Mouse (Mus musculus) heart, postnatal 0 days (tissue): ENCODE measurements at regions not wholly inside any gene's neighbourhood (a gene's known extent, or its start where the extent isn't known, plus 50 kb on each side); places are given as distances from the start of the nearest gene placed in this dataset.
A peak's percentile ranks its signal among the peaks of the same experiment; 100 is the strongest.

Experiments used
- ATAC-seq: fragments of 200-750 bp; cut with Nextera tagmentation; 2 replicates; pipeline ENCODE4 v1.8.0; 2017; ENCODE audit warnings: low read depth, moderate number of reproducible peaks, moderate library complexity; ENCODE audit not compliant: insufficient read depth
- DNase-seq: peaks from one replicate; pipeline ENCODE4 v3.0.0-alpha.2; 2016; ENCODE audit warnings: low spot score
- H3K27ac ChIP-seq: fragments of 300-500 bp; sonication (generic); 2 replicates; pipeline ENCODE4 v1.5.1; 2014; ENCODE audit warnings: low read depth, mild to moderate bottlenecking
- H3K27me3 ChIP-seq: fragments of 300-500 bp; sonication (generic); 2 replicates; pipeline ENCODE4 v1.6.1; 2014; ENCODE audit warnings: low read length, mixed read lengths; ENCODE audit not compliant: control insufficient read depth, insufficient read depth
- H3K36me3 ChIP-seq: fragments of 300-500 bp; sonication (generic); replicated peaks from 2 replicates; pipeline ENCODE4 v1.6.1; 2014; ENCODE audit warnings: low read length, mixed read lengths; ENCODE audit not compliant: control insufficient read depth, insufficient read depth
- H3K4me1 ChIP-seq: fragments of 300-500 bp; sonication (generic); 2 replicates; pipeline ENCODE4 v1.6.1; 2014; ENCODE audit warnings: antibody characterized with exemption; ENCODE audit not compliant: control insufficient read depth, insufficient read depth
- H3K4me2 ChIP-seq: fragments of 300-500 bp; sonication (generic); 2 replicates; pipeline ENCODE4 v1.6.1; 2014; ENCODE audit warnings: low read depth, mild to moderate bottlenecking, low read length, moderate library complexity
- H3K4me3 ChIP-seq: fragments of 300-500 bp; sonication (generic); 2 replicates; pipeline ENCODE4 v1.5.1; 2014; ENCODE audit warnings: low read depth, low read length
- H3K9ac ChIP-seq: fragments of 300-500 bp; sonication (generic); replicated peaks from 2 replicates; pipeline ENCODE4 v1.6.1; 2014; ENCODE audit warnings: low read depth, low read length, mixed read lengths
- H3K9me3 ChIP-seq: fragments of 300-500 bp; sonication (generic); replicated peaks from 2 replicates; pipeline ENCODE4 v1.6.1; 2016; ENCODE audit warnings: low read length; ENCODE audit not compliant: control insufficient read depth
- CTCF ChIP-seq: IDR thresholded peaks from 2 replicates; pipeline ENCODE4 v1.5.1; 2016; ENCODE audit warnings: antibody characterized with exemption, control low read depth, low read depth
- EP300 ChIP-seq: IDR thresholded peaks from 2 replicates; pipeline ENCODE4 v1.6.1; 2016; ENCODE audit warnings: antibody characterized with exemption, low read depth
- WGBS: fragments of 180-500 bp; shearing (Covaris S2); extraction: QIAGEN DNeasy Blood & Tissue Kit; methylation state at CpG from one replicate; pipeline ENCODE4 v1.1.7; 2014; 5-methylcytosine and 5-hydroxymethylcytosine counted together

- Histone ChIP-seq H3K4me1 (no peaks in the 10 kb centered on the region), H3K27me3 (no peaks in the 10 kb centered on the region), H3K4me3 (no peak overlapping the region), H3K4me2 (no peak overlapping the region), H3K9me3 (no peaks in the 10 kb centered on the region), H3K27ac (no peak overlapping the region), H3K36me3 (no peaks in the 10 kb centered on the region), H3K9ac (no peak overlapping the region)
- DNase-seq (no peak), ATAC-seq (no peak)
- 90% methylated on average over 1 of the region's 1 CpGs for WGBS
- TF ChIP-seq CTCF (no peak), EP300 (no peak)
Observed at GRCm38 (mm10) chr16:88412287-88412686, 94.5 kb downstream of the Cldn17 start.

DNA sequence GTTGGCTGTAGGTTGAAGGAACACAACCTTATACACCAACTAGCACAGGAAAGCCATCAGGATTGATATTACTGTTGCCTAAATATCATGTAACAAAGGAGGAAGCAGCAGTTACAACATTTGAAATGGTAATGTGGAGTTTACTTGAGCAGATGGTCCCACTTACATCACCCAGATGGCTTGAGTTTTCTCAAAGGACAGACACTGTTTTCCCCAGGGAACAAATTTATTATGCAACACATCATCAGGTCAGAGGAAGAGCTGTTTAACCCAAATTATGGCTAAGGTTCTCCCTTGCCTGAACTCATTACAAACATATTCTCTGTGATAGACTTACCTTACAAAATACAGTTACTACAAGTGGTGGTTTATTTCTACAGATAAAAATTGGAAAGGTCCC, 98.6 kb downstream of the Cldn17 start:
- H3K4me1 ChIP-seq = no peaks in the 10 kb centered on the region
- H3K9ac ChIP-seq = no peak overlapping the region
- no peaks in the 10 kb centered on the region for H3K36me3 ChIP-seq
- no peaks in the 10 kb centered on the region for H3K27me3 ChIP-seq
- TF ChIP-seq EP300 (no peak), CTCF (no peak)
- H3K4me3 ChIP-seq = no peak overlapping the region
- no peak overlapping the region for H3K4me2 ChIP-seq
- no peak for DNase-seq
- ATAC-seq = no peak
- no peaks in the 10 kb centered on the region for H3K9me3 ChIP-seq
- no peak overlapping the region for H3K27ac ChIP-seq

DNA sequence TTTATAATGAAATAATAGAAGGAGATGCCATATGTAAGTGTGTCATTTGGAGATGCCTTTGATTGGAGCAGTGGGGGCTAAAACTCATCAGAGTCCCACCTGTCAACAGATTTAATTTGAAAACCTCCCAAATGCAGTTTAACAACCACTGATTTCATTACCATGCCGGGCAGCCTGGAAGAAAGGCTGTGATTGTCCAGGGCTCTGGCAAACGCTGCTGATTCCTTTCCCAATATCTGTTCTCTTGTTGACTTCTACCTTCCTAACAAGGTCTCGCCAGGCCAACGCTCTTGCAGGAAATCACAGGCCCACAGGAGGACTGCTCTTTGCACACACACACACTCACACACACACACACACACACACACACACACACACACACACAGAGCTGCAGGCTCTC, 102.4 kb downstream of the Cldn17 start:
- Histone ChIP-seq H3K4me2 (no peak overlapping the region), H3K9ac (no peak overlapping the region), H3K27me3 (no peaks in the 10 kb centered on the region), H3K9me3 (no peaks in the 10 kb centered on the region), H3K4me1 (no peaks in the 10 kb centered on the region), H3K36me3 (no peaks in the 10 kb centered on the region), H3K27ac (no peak overlapping the region), H3K4me3 (no peak overlapping the region)
- ATAC-seq = no peak
- no peak for TF ChIP-seq EP300
- TF ChIP-seq CTCF = no peak
- DNase-seq = no peak
- WGBS = 62% methylated on average over 4 of the region's 4 CpGs

DNA sequence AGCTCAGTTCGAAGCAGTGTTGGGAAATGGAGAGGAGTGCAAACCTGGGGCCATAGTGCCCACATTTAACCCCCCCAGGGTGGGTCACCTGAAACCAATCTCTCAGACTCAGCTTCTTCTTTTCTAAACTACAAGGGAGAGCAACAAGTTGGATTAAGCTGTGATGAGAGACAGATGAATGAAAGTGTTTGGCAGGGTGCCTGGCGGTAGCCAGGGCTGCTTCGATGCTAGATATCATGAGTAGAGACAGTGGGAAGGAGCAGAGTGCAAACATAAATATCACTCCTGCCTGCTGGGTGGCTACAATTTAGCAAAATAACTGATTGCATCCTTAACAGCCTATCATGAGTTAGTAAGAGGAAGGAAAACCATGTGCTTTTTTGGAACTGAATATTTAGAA, 106.9 kb downstream of the Cldn17 start:
- DNase-seq (no peak), ATAC-seq (no peak)
- no peaks in the 10 kb centered on the region for H3K9me3 ChIP-seq
- H3K4me2 ChIP-seq = no peak overlapping the region
- TF ChIP-seq EP300 (no peak), CTCF (no peak)
- no peaks in the 10 kb centered on the region for H3K27me3 ChIP-seq
- no peaks in the 10 kb centered on the region for H3K36me3 ChIP-seq
- no peak overlapping the region for H3K4me3 ChIP-seq
- no peaks in the 10 kb centered on the region for H3K4me1 ChIP-seq
- no peak overlapping the region for H3K27ac ChIP-seq
- H3K9ac ChIP-seq = no peak overlapping the region
- WGBS = 41% methylated on average over 3 of the region's 3 CpGs

DNA sequence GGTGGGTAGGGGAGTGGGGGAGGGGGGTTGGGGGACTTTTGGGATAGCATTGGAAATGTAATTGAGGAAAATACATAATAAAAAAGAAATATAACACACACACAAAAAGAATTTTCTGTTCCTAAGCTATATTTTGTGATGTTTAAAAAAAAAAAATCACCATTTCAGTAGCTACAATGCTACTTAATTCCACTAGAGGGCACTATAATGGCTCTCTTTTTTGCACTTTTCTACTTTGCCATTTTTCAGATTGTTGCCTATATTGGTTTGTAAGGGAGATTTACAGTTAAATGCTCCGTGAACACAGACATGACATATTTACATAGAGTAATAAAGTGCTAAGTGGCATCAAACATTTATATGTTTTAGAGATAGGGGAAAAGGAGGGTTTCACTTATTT, 102.7 kb upstream of the Grik1 start:
- 32% methylated on average over 1 of the region's 1 CpGs for WGBS
- ATAC-seq (no peak), DNase-seq (no peak)
- no peak for TF ChIP-seq EP300
- TF ChIP-seq CTCF = peak; percentile 23
- H3K36me3 ChIP-seq = no peaks in the 10 kb centered on the region
- H3K27ac ChIP-seq = no peak overlapping the region
- H3K4me1 ChIP-seq = no peaks in the 10 kb centered on the region
- no peak overlapping the region for H3K4me2 ChIP-seq
- H3K27me3 ChIP-seq = no peaks in the 10 kb centered on the region
- H3K4me3 ChIP-seq = no peak overlapping the region
- H3K9me3 ChIP-seq = no peaks in the 10 kb centered on the region
- no peak overlapping the region for H3K9ac ChIP-seq

- H3K9ac ChIP-seq = no peak overlapping the region
- no peak overlapping the region for H3K27ac ChIP-seq
- no peaks in the 10 kb centered on the region for H3K36me3 ChIP-seq
- TF ChIP-seq CTCF (no peak), EP300 (no peak)
- DNase-seq (no peak), ATAC-seq (no peak)
- no peaks in the 10 kb centered on the region for H3K4me1 ChIP-seq
- H3K4me2 ChIP-seq = no peak overlapping the region
- H3K4me3 ChIP-seq = no peak overlapping the region
- WGBS = 15% methylated on average over 2 of the region's 2 CpGs
- H3K9me3 ChIP-seq = no peaks in the 10 kb centered on the region
- H3K27me3 ChIP-seq = no peaks in the 10 kb centered on the region
Observed at GRCm38 (mm10) chr16:88381605-88382279, 91.7 kb upstream of the Grik1 start.
